Mouse (Mus musculus) brain, embryonic 14.5 days (tissue): ENCODE measurements around the gene Ttc32.

Source experiments
- CTCF ChIP-seq: fragments of 200-500 bp; IDR thresholded peaks from 2 replicates; pipeline ENCODE4 v1.5.1; 2012; ENCODE audit warnings: inconsistent platforms, mild to moderate bottlenecking, moderate library complexity, borderline replicate concordance; ENCODE audit not compliant: insufficient read depth, insufficient read length; ENCODE audit errors: extremely low read depth
- POLR2A ChIP-seq: fragments of 200-500 bp; IDR thresholded peaks from 2 replicates; pipeline ENCODE4 v1.6.1; 2012; ENCODE audit warnings: mild to moderate bottlenecking, inconsistent platforms, borderline replicate concordance; ENCODE audit not compliant: poor library complexity, insufficient read depth, insufficient read length, severe bottlenecking; ENCODE audit errors: extremely low read depth

- TF ChIP-seq POLR2A, result no peak
- TF ChIP-seq CTCF, result no peak
These were observed 19.5 kb upstream of the Ttc32 start for GRCm38 (mm10) chr12:9010311-9010710.
